Mouse (Mus musculus) forebrain, postnatal 0 days (tissue): ENCODE results near the gene Rps24. TPM values are rescaled to one million over a fixed set of nuclear protein-coding genes. Genes with fewer than 3 reads are reported as not detected.
A peak's percentile ranks its signal among the peaks of the same experiment; 100 is the strongest.

Source experiments
- ATAC-seq: fragments of 200-750 bp; cut with Nextera tagmentation; 2 replicates; pipeline ENCODE4 v1.8.0; 2017; ENCODE audit warnings: mild to moderate bottlenecking, moderate library complexity
- DNase-seq: peaks from one replicate; pipeline ENCODE4 v3.0.0-alpha.2; 2015
- H3K27ac ChIP-seq: fragments of 300-500 bp; sonication (generic); 2 replicates; pipeline ENCODE4 v1.5.1; 2014; ENCODE audit warnings: low read depth, mild to moderate bottlenecking, antibody characterized with exemption, low read length, moderate library complexity, mixed read lengths
- H3K27me3 ChIP-seq: fragments of 300-500 bp; sonication (generic); 2 replicates; pipeline ENCODE4 v1.6.1; 2014; ENCODE audit warnings: mild to moderate bottlenecking, low read length, mixed read lengths; ENCODE audit not compliant: insufficient read depth
- H3K36me3 ChIP-seq: fragments of 300-500 bp; sonication (generic); 2 replicates; pipeline ENCODE4 v1.6.1; 2014; ENCODE audit warnings: mild to moderate bottlenecking, moderate library complexity; ENCODE audit not compliant: insufficient read depth
- H3K4me1 ChIP-seq: fragments of 300-500 bp; sonication (generic); 2 replicates; pipeline ENCODE4 v1.6.1; 2014; ENCODE audit warnings: antibody characterized with exemption; ENCODE audit not compliant: insufficient read depth
- H3K4me2 ChIP-seq: fragments of 300-500 bp; sonication (generic); 2 replicates; pipeline ENCODE4 v1.6.1; 2014; ENCODE audit warnings: low read depth, mild to moderate bottlenecking, moderate library complexity
- H3K4me3 ChIP-seq: fragments of 300-500 bp; sonication (generic); 2 replicates; pipeline ENCODE4 v1.5.1; 2014; ENCODE audit warnings: low read depth, low read length, mixed read lengths
- H3K9ac ChIP-seq: fragments of 300-500 bp; sonication (generic); 2 replicates; pipeline ENCODE4 v1.6.1; 2014; ENCODE audit warnings: mild to moderate bottlenecking
- H3K9me3 ChIP-seq: fragments of 300-500 bp; sonication (generic); 2 replicates; pipeline ENCODE4 v1.6.1; 2016; ENCODE audit warnings: low read length
- CTCF ChIP-seq: sonication (generic); IDR thresholded peaks from 2 replicates; pipeline ENCODE4 v1.5.1; 2016; ENCODE audit warnings: antibody characterized with exemption, control low read depth, low read depth
- WGBS: fragments of 180-500 bp; shearing (Covaris S2); extraction: QIAGEN DNeasy Blood & Tissue Kit; methylation state at CpG from one replicate; pipeline ENCODE4 v1.1.7; 2014; 5-methylcytosine and 5-hydroxymethylcytosine counted together
- polyA plus RNA-seq: library from polyadenylated mRNA; unstranded; fragments of >200 nt; fragmentation: Nextera tagmentation; extraction: Ambion mirVana; gene quantifications from 2 replicates; pipeline ENCODE4 v1.2.1, GENCODE M21; 2015
- total RNA-seq: library from RNA; depleted of rRNA; stranded (reverse); fragments of >200 nt; gene quantifications from 2 replicates; pipeline ENCODE4 v1.2.3, GENCODE M21; 2014; rRNA removed

Gene Rps24
- total and polyA plus RNA-seq, 2 experiments from 2014 or later, result 795 to 1,310 TPM

GRCm38 (mm10) chr14:24534865-24535545, 48.1 kb downstream of the Rps24 start:
- 0 out of 2 replicates have a peak overlapping the region, but pooled peaks have one; percentile 40 for H3K27ac ChIP-seq
- no peaks in the 10 kb centered on the region for H3K36me3 ChIP-seq
- DNase-seq, result peak; percentile 57
- ATAC-seq, result peak; percentile 50; the same call in 1 of the 2 replicates
- H3K4me2 ChIP-seq, result no peak overlapping the region
- H3K4me1 ChIP-seq, result 0 out of 2 replicates have a peak, but pooled peaks cover 5% of the 10 kb centered on the region
- H3K4me3 ChIP-seq, result no peak overlapping the region
- H3K9me3 ChIP-seq, result no peaks in the 10 kb centered on the region
- no peak overlapping the region for H3K9ac ChIP-seq
- no peaks in the 10 kb centered on the region for H3K27me3 ChIP-seq
- WGBS, result 25% methylated on average over 9 of the region's 9 CpGs
- no peak for TF ChIP-seq CTCF

GRCm38 (mm10) chr14:24542901-24543300, 56.0 kb downstream of the Rps24 start:
- Histone ChIP-seq H3K9ac (no peak overlapping the region), H3K27me3 (no peaks in the 10 kb centered on the region), H3K4me2 (no peak overlapping the region), H3K36me3 (no peaks in the 10 kb centered on the region), H3K4me1 (no peaks in the 10 kb centered on the region), H3K9me3 (no peaks in the 10 kb centered on the region), H3K27ac (no peak overlapping the region), H3K4me3 (no peak overlapping the region)
- DNase-seq (no peak), ATAC-seq (no peak)
- WGBS, result 39% methylated on average over 4 of the region's 4 CpGs
- TF ChIP-seq CTCF, result no peak

- H3K9me3 ChIP-seq, result no peaks in the 10 kb centered on the region
- no peak overlapping the region for H3K4me3 ChIP-seq
- no peaks in the 10 kb centered on the region for H3K36me3 ChIP-seq
- no peaks in the 10 kb centered on the region for H3K4me1 ChIP-seq
- WGBS, result 23% methylated on average over 2 of the region's 2 CpGs
- H3K4me2 ChIP-seq, result no peak overlapping the region
- DNase-seq (peak; percentile 44), ATAC-seq (no peak)
- H3K9ac ChIP-seq, result no peak overlapping the region
- no peak overlapping the region for H3K27ac ChIP-seq
- TF ChIP-seq CTCF, result peak; percentile 58
- no peaks in the 10 kb centered on the region for H3K27me3 ChIP-seq
These were observed 57.1 kb downstream of the Rps24 start for GRCm38 (mm10) chr14:24544057-24544456.

Other genes with a start within 250 kb of the Rps24 start
- 45.6 and 70.6 TPM in 2 replicates for gene Dlg5, start 241.2 kb upstream of the Rps24 start, total RNA-seq
- 9.5 and 14.1 TPM in 2 replicates for gene Dlg5, start 241.2 kb upstream of the Rps24 start, polyA plus RNA-seq
- gene E330034G19Rik, start 193.9 kb upstream of the Rps24 start, total RNA-seq, result 0.38 TPM in 1 of 2 replicates, not detected in the other
- gene E330034G19Rik, start 193.9 kb upstream of the Rps24 start, polyA plus RNA-seq, result 0.19 TPM in 1 of 2 replicates, not detected in the other
- 19.5 and 29.9 TPM in 2 replicates for gene Polr3a, start 67 bp upstream of the Rps24 start, total RNA-seq
- 8.1 and 13.4 TPM in 2 replicates for gene Polr3a, start 67 bp upstream of the Rps24 start, polyA plus RNA-seq